Mouse (Mus musculus) lung, adult 2 months (tissue): ENCODE measurements around the gene Atpaf1. TPM values are rescaled to one million over a fixed set of nuclear protein-coding genes. Genes with fewer than 3 reads are reported as not detected.

Experiments used
- DNase-seq: peaks from one replicate; pipeline ENCODE4 v3.0.0; 2022
- H3K4me1 ChIP-seq: fragments of 200-500 bp; 2 replicates; pipeline ENCODE4 v1.6.1; 2011; ENCODE audit warnings: low read length; ENCODE audit not compliant: control insufficient read depth, insufficient read depth
- H3K4me3 ChIP-seq: fragments of 200-500 bp; replicated peaks from 2 replicates; pipeline ENCODE3; 2011; ENCODE audit warnings: low read depth, mild to moderate bottlenecking, control low read depth, low read length; ENCODE audit errors: extremely low read depth
- CTCF ChIP-seq: fragments of 200-500 bp; IDR thresholded peaks from 2 replicates; pipeline ENCODE4 v1.5.1; 2011; ENCODE audit warnings: mild to moderate bottlenecking, low read length, control low read depth; ENCODE audit not compliant: insufficient read depth
- POLR2A ChIP-seq: fragments of 200-500 bp; IDR thresholded peaks from 2 replicates; pipeline ENCODE4 v1.6.1; 2011; ENCODE audit warnings: low read depth, mild to moderate bottlenecking, control low read depth, low read length, borderline replicate concordance; ENCODE audit errors: extremely low read depth
- WGBS: fragments of 180-500 bp; shearing (Covaris S2); methylation state at CpG from one replicate; pipeline ENCODE4 v1.1.7; 2018; 5-methylcytosine and 5-hydroxymethylcytosine counted together
- polyA plus RNA-seq: library from polyadenylated mRNA; depleted of rRNA; stranded (reverse); fragments of >200 nt; gene quantifications from 2 replicates; pipeline ENCODE4 v1.2.3, GENCODE M21; 2012

The Atpaf1 gene
- polyA plus RNA-seq, 1 experiment, result 19.6 TPM

DNA sequence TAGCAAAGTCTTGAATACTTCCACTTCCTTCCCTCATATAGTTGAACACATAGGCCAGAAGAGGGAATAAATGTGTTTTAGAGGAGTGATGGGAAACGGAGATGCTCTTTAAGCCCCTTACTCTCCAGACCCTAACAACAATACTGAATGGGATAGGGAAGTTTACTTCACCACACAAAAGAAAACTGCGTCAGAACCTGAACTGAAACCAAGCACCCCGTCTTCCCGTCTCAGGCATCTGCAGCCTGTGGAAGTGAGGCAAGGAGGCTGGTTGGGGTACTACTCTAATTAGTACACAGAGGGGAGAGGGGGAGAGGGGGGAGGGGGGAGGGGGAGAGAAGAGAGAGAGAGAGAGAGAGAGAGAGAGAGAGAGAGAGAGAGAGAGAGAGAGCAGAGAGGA is 53.6 kb downstream of the Atpaf1 start:
- DNase-seq, result no peak
- H3K4me1 ChIP-seq, result peaks cover 5% of the 10 kb centered on the region
- TF ChIP-seq CTCF (no peak), POLR2A (no peak)
- 30% methylated on average over 4 of the region's 4 CpGs for WGBS
- peak overlapping the region; percentile 39 for H3K4me3 ChIP-seq

- H3K4me1 ChIP-seq, result peaks cover 5% of the 10 kb centered on the region
- H3K4me3 ChIP-seq, result peak within 1 kb of the TSS; percentile 93
- whole genome bisulfite sequencing, result under 1% methylated on average over 51 of the region's 51 CpGs
- TF ChIP-seq CTCF (no peak), POLR2A (peak; percentile 79; the same call in 1 of the 2 replicates)
- peak; percentile 90 for DNase-seq
These were observed 54.4 kb downstream of the Atpaf1 start, which contains the start of gene Mknk1 for GRCm38 (mm10) chr4:115838696-115839641. Mknk1 (plus strand) TSS chr4:115839198.

DNA sequence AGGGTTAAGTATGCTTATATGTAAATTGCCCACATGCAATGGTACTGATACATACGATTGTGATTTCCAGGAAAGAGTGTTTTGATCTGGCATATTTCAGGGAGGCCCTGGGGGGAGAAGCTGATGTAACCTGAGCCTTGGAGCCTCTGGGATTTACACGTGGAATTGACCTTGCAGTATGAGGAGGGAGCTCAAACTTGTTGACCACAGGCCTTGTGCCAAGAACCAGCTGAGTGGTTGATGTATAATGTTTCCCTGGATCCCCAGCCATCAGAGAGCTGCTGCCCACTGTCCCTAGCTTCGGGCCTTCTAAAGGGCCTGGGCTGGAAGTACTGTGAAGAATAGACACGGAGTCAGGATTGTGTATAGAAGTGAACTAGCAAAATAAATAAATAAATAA is 55.3 kb downstream of the Atpaf1 start:
- Histone ChIP-seq H3K4me3 (peak overlapping the region; percentile 93), H3K4me1 (peaks cover 5% of the 10 kb centered on the region)
- TF ChIP-seq POLR2A (no peak), CTCF (no peak)
- DNase-seq, result no peak
- WGBS, result 35% methylated on average over 4 of the region's 4 CpGs

DNA sequence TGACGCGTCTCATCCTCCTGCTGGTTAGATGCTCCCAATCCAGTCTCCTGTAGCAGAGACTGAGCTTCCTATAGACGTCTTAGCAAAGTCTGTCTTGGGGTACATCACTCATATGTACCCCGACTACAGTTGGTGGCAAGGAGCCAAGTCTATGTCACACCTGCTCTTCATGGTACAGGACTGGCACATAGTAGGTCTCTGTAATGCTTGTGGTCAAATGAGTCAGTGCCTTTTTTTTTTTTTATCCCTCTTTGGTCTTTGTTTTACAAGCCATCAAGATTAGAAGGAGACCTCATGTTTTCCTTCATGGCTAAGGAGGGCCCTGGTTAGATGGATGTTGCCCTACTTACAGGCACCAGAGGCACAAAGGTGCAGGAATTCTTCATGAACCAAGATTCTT is 56.2 kb downstream of the Atpaf1 start:
- WGBS, result 85% methylated on average over 4 of the region's 4 CpGs
- TF ChIP-seq CTCF (no peak), POLR2A (no peak)
- Histone ChIP-seq H3K4me1 (peaks cover 5% of the 10 kb centered on the region), H3K4me3 (no peak overlapping the region)
- no peak for DNase-seq

- no peak for TF ChIP-seq POLR2A
- TF ChIP-seq CTCF, result no peak
- Histone ChIP-seq H3K4me1 (peaks cover 8% of the 10 kb centered on the region), H3K4me3 (no peak overlapping the region)
- no peak for DNase-seq
- WGBS, result 61% methylated on average over 2 of the region's 2 CpGs
These were observed 62.0 kb downstream of the Atpaf1 start for GRCm38 (mm10) chr4:115846656-115847055.

- TF ChIP-seq CTCF (no peak), POLR2A (no peak)
- 27% methylated on average over 5 of the region's 5 CpGs for WGBS
- no peak for DNase-seq
These were observed 62.8 kb downstream of the Atpaf1 start for GRCm38 (mm10) chr4:115847377-115847776.

GRCm38 (mm10) chr4:115848083-115848482 is 63.5 kb downstream of the Atpaf1 start:
- no peak for TF ChIP-seq POLR2A
- no peak for TF ChIP-seq CTCF
- 77% methylated on average over 1 of the region's 1 CpGs for WGBS
- peaks cover 8% of the 10 kb centered on the region for H3K4me1 ChIP-seq
- DNase-seq, result no peak
- no peak overlapping the region for H3K4me3 ChIP-seq

More at GRCm38 (mm10) chr4:115847377-115847776, 62.8 kb downstream of the Atpaf1 start:
- no peak overlapping the region for H3K4me3 ChIP-seq
- H3K4me1 ChIP-seq, result peaks cover 8% of the 10 kb centered on the region

DNA sequence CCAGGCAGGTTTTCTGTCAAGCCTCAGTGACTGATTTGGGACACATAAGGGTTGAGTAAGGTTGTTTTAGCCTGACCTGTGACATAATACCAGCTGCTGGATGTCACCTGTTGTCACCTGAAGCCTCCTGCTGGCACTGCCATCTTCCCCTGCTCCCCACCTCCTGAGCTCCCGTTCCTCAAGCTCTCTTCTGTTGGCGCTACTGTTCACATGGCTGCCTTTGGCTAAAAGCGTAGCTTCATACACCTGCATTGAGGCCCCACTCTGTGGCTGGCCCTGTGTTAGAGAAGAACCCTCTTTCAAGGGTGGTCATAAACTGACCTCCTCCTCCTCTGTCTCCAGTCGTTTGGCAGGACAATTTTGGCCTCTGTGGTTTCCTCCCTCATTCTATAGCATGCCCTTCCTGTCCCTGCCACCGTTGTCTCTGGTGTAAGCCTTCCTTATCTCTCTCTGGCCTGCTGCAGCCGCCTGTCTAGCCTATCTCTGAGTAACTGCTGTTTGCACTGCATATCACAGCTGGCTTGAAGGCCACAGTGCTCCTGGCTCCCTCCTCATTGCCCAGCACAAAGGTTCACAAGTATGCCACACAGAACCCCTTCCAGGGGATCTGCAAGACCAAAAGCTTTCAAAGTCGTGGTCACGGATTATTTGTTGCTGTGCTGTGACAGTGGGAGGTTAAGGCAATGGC is 64.5 kb downstream of the Atpaf1 start:
- TF ChIP-seq CTCF (no peak), POLR2A (no peak)
- peaks cover 8% of the 10 kb centered on the region for H3K4me1 ChIP-seq
- 49% methylated on average over 8 of the region's 8 CpGs for WGBS
- H3K4me3 ChIP-seq, result no peak overlapping the region
- no peak for DNase-seq

DNA sequence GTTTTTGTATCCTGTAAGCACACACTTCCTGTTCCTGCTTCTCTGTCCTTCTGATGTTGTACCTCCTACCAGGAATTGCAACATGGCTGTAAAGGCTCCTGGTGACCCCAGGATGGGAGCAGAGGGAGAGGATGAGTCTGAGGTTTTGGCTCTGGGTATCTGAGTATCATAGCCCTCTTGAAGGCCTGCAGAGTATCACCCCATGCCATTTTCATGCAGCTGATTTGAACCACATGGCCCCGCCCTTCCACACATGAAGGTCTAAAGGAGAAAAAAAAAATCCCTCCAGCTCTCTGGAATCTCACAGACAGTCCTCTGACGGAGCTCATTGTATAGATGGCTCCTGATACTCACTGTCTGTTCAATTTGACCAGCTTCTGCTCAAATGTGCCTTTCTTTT is 65.5 kb downstream of the Atpaf1 start:
- 75% methylated on average over 2 of the region's 2 CpGs for WGBS
- DNase-seq, result no peak
- no peak overlapping the region for H3K4me3 ChIP-seq
- peaks cover 8% of the 10 kb centered on the region for H3K4me1 ChIP-seq
- TF ChIP-seq CTCF (no peak), POLR2A (no peak)
